Mouse (Mus musculus): Measurements from ENCODE around the gene Pmis2. TPM values are rescaled to one million over a fixed set of nuclear protein-coding genes. Genes with fewer than 3 reads are reported as not detected.

The Pmis2 gene
- total RNA-seq, 2 experiments from 2014 or later = not detected

- no peak for ATAC-seq (replicated peaks; ENCODE audit: low FRiP score, poor library complexity, severe bottlenecking)
Measured at GRCm38 (mm10) chr7:30635752-30636151, 35.7 kb downstream of the Pmis2 start, which contains the start of gene Etv2. Gene Etv2 (minus strand): TSS chr7:30635852.

- ATAC-seq (replicated peaks; ENCODE audit: low FRiP score, poor library complexity, severe bottlenecking) = peak; percentile 66
Measured at GRCm38 (mm10) chr7:30634621-30635020, 36.8 kb downstream of the Pmis2 start.

DNA sequence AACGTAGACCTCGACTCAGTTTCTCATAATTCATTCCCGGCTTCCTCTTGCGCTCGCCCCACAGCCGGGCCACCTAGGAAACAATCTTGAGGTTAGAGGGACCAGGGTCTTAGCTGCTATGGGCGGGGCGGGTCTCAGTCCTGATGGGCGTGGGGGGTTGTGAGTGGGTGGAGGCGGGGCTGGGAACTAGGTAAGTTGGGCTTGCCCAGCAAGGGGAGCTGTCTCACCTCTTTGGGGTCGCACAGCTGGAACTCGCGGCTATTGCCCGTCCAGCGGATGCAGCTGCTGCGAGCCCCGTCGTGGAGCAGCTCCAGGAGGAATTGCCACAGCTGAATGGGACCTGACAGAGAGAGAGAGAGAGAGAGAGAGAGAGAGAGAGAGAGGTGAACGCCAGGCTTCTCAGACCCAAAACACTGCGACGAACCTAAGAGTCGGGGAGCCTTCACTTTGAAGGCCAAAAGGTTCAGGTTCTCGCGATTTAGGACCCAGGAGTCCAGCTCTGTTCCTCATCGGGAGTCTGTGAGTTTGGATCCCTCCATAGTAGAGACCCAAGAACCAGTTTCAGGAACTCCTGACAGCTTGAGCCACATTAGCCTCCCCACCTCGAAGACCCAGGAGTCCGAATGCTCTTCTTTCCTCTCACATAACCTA, 37.5 kb downstream of the Pmis2 start:
- ATAC-seq (replicated peaks; ENCODE audit: low FRiP score, poor library complexity, severe bottlenecking) = no peak

GRCm38 (mm10) chr7:30629013-30629412, 42.4 kb downstream of the Pmis2 start:
- ATAC-seq (replicated peaks; ENCODE audit: low FRiP score, poor library complexity, severe bottlenecking) = no peak

- ATAC-seq (replicated peaks; ENCODE audit: low FRiP score, poor library complexity, severe bottlenecking) = no peak
Measured at GRCm38 (mm10) chr7:30626647-30627046, 44.8 kb downstream of the Pmis2 start.

DNA sequence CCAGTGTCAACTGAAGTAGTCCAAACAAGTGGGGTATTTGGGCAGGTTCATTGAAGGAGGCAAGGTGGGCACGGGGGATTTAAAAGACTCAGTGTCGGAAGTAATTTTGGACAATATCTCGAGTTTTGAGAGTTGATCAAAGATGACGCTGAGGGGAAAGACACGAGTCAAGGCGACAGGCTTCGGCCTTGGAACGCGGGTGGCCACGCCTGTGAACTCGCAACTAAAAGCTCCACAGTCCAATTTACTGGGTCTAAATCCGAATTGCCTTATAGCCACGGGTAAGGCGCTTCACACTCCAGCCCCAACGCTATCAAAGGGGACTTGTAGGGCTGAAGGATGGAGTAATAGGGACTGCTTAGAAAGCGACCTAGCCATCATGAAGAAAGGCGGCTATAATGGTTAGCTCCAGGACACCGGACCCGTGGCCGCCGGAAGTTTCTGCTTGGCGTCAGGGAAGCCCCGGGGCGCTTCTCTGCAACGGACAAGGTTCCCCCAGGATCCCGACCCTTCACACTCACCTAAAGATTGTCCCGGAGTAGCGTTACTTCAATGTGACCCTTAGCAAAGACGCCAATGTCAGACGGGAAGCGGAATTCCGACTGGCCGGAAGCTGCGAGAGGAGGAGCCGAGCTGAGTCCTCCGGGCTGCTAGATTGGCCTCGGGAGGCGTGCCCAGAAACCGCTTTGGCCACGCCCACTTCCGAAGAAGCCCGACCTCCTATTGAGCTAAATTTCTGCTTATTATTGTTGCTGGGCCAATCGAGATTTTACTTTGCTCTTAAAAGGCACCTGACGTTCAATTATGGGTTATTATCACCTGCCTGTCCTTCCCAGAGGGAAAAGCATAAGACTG, 45.6 kb downstream of the Pmis2 start, which contains the start of gene Cox6b1:
Cox6b1 (minus strand) TSS at position 622 of the 855 bp plus-strand sequence.
- peak; percentile 98 for ATAC-seq (replicated peaks; ENCODE audit: low FRiP score, poor library complexity, severe bottlenecking)

Other genes with a start within 250 kb of the Pmis2 start
Only the 30 nearest of the 32 such genes appear.
- not detected in 2 replicates for gene Aplp1, start 226.1 kb downstream of the Pmis2 start, total RNA-seq (2015; ENCODE audit: low replicate concordance)
- gene Aplp1, start 226.1 kb downstream of the Pmis2 start, total RNA-seq (2017; ENCODE audit: low replicate concordance) = not detected in 2 replicates
- gene Kirrel2, start 213.9 kb downstream of the Pmis2 start, total RNA-seq (2015; ENCODE audit: low replicate concordance) = not detected in 2 replicates
- not detected in 2 replicates for gene Kirrel2, start 213.9 kb downstream of the Pmis2 start, total RNA-seq (2017; ENCODE audit: low replicate concordance)
- not detected in 2 replicates for gene Nphs1, start 213.3 kb downstream of the Pmis2 start, total RNA-seq (2015; ENCODE audit: low replicate concordance)
- gene Nphs1, start 213.3 kb downstream of the Pmis2 start, total RNA-seq (2017; ENCODE audit: low replicate concordance) = not detected in 2 replicates
- not detected in 2 replicates for gene Prodh2, start 178.0 kb downstream of the Pmis2 start, total RNA-seq (2015; ENCODE audit: low replicate concordance)
- gene Prodh2, start 178.0 kb downstream of the Pmis2 start, total RNA-seq (2017; ENCODE audit: low replicate concordance) = not detected in 2 replicates
- 5.0 and 6.7 TPM in 2 replicates for gene Arhgap33, start 136.5 kb downstream of the Pmis2 start, total RNA-seq (2015; ENCODE audit: low replicate concordance)
- 9.5 and 9.6 TPM in 2 replicates for gene Arhgap33, start 136.5 kb downstream of the Pmis2 start, total RNA-seq (2017; ENCODE audit: low replicate concordance)
- 6.3 and 19.4 TPM in 2 replicates for gene Hspb6, start 119.4 kb downstream of the Pmis2 start, total RNA-seq (2015; ENCODE audit: low replicate concordance)
- gene Hspb6, start 119.4 kb downstream of the Pmis2 start, total RNA-seq (2017; ENCODE audit: low replicate concordance) = 2.2 and 3.9 TPM in 2 replicates
- 0.38 and 2.1 TPM in 2 replicates for gene Proser3, start 119.3 kb downstream of the Pmis2 start, total RNA-seq (2015; ENCODE audit: low replicate concordance)
- gene Proser3, start 119.3 kb downstream of the Pmis2 start, total RNA-seq (2017; ENCODE audit: low replicate concordance) = 0.77 and 4.6 TPM in 2 replicates
- gene Lin37, start 111.8 kb downstream of the Pmis2 start, total RNA-seq (2015; ENCODE audit: low replicate concordance) = 48.0 and 55.0 TPM in 2 replicates
- gene Lin37, start 111.8 kb downstream of the Pmis2 start, total RNA-seq (2017; ENCODE audit: low replicate concordance) = 7.8 and 8.9 TPM in 2 replicates
- 3.5 and 30.1 TPM in 2 replicates for gene U2af1l4, start 108.3 kb downstream of the Pmis2 start, total RNA-seq (2015; ENCODE audit: low replicate concordance)
- gene U2af1l4, start 108.3 kb downstream of the Pmis2 start, total RNA-seq (2017; ENCODE audit: low replicate concordance) = 30.0 and 39.4 TPM in 2 replicates
- 1.3 and 4.8 TPM in 2 replicates for gene Gm49396, start 108.3 kb downstream of the Pmis2 start, total RNA-seq (2015; ENCODE audit: low replicate concordance)
- gene Gm49396, start 108.3 kb downstream of the Pmis2 start, total RNA-seq (2017; ENCODE audit: low replicate concordance) = 5.2 and 6.6 TPM in 2 replicates
- gene Psenen, start 108.0 kb downstream of the Pmis2 start, total RNA-seq (2015; ENCODE audit: low replicate concordance) = 73.4 and 88.8 TPM in 2 replicates
- gene Psenen, start 108.0 kb downstream of the Pmis2 start, total RNA-seq (2017; ENCODE audit: low replicate concordance) = 41.4 and 69.3 TPM in 2 replicates
- gene Igflr1, start 106.2 kb downstream of the Pmis2 start, total RNA-seq (2015; ENCODE audit: low replicate concordance) = 4.0 and 7.3 TPM in 2 replicates
- not detected in 2 replicates for gene Igflr1, start 106.2 kb downstream of the Pmis2 start, total RNA-seq (2017; ENCODE audit: low replicate concordance)
- gene Kmt2b, start 82.9 kb downstream of the Pmis2 start, total RNA-seq (2015; ENCODE audit: low replicate concordance) = 31.1 and 35.0 TPM in 2 replicates
- 14.9 and 21.2 TPM in 2 replicates for gene Kmt2b, start 82.9 kb downstream of the Pmis2 start, total RNA-seq (2017; ENCODE audit: low replicate concordance)
- not detected in 2 replicates for gene Zbtb32, start 72.7 kb downstream of the Pmis2 start, total RNA-seq (2015; ENCODE audit: low replicate concordance)
- not detected in 2 replicates for gene Zbtb32, start 72.7 kb downstream of the Pmis2 start, total RNA-seq (2017; ENCODE audit: low replicate concordance)
- gene Upk1a, start 58.8 kb downstream of the Pmis2 start, total RNA-seq (2015; ENCODE audit: low replicate concordance) = not detected in 2 replicates
- not detected in 2 replicates for gene Upk1a, start 58.8 kb downstream of the Pmis2 start, total RNA-seq (2017; ENCODE audit: low replicate concordance)
- gene Cox6b1, start 45.5 kb downstream of the Pmis2 start, total RNA-seq (2015; ENCODE audit: low replicate concordance) = 74.4 and 173 TPM in 2 replicates
- 135 and 145 TPM in 2 replicates for gene Cox6b1, start 45.5 kb downstream of the Pmis2 start, total RNA-seq (2017; ENCODE audit: low replicate concordance)
- not detected in 2 replicates for gene Etv2, start 35.8 kb downstream of the Pmis2 start, total RNA-seq (2015; ENCODE audit: low replicate concordance)
- not detected in 2 replicates for gene Etv2, start 35.8 kb downstream of the Pmis2 start, total RNA-seq (2017; ENCODE audit: low replicate concordance)
- gene Rbm42, start 21.3 kb downstream of the Pmis2 start, total RNA-seq (2015; ENCODE audit: low replicate concordance) = 12.3 and 22.5 TPM in 2 replicates
- gene Rbm42, start 21.3 kb downstream of the Pmis2 start, total RNA-seq (2017; ENCODE audit: low replicate concordance) = 14.0 and 15.1 TPM in 2 replicates
- 1.5 and 9.2 TPM in 2 replicates for gene Haus5, start 6.6 kb downstream of the Pmis2 start, total RNA-seq (2015; ENCODE audit: low replicate concordance)
- 10.5 and 13.7 TPM in 2 replicates for gene Haus5, start 6.6 kb downstream of the Pmis2 start, total RNA-seq (2017; ENCODE audit: low replicate concordance)
- not detected in 2 replicates for gene 2200002J24Rik, start 27.3 kb upstream of the Pmis2 start, total RNA-seq (2015; ENCODE audit: low replicate concordance)
- gene 2200002J24Rik, start 27.3 kb upstream of the Pmis2 start, total RNA-seq (2017; ENCODE audit: low replicate concordance) = not detected in 2 replicates
- gene Atp4a, start 40.6 kb upstream of the Pmis2 start, total RNA-seq (2015; ENCODE audit: low replicate concordance) = not detected in 2 replicates
- gene Atp4a, start 40.6 kb upstream of the Pmis2 start, total RNA-seq (2017; ENCODE audit: low replicate concordance) = 0.14 and 0.68 TPM in 2 replicates
- gene Tmem147, start 57.9 kb upstream of the Pmis2 start, total RNA-seq (2015; ENCODE audit: low replicate concordance) = 28.4 and 42.4 TPM in 2 replicates
- gene Tmem147, start 57.9 kb upstream of the Pmis2 start, total RNA-seq (2017; ENCODE audit: low replicate concordance) = 9.4 and 12.8 TPM in 2 replicates
- gene Gapdhs, start 72.1 kb upstream of the Pmis2 start, total RNA-seq (2015; ENCODE audit: low replicate concordance) = not detected in 2 replicates
- not detected in 2 replicates for gene Gapdhs, start 72.1 kb upstream of the Pmis2 start, total RNA-seq (2017; ENCODE audit: low replicate concordance)
- not detected in 2 replicates for gene Sbsn, start 79.9 kb upstream of the Pmis2 start, total RNA-seq (2015; ENCODE audit: low replicate concordance)
- gene Sbsn, start 79.9 kb upstream of the Pmis2 start, total RNA-seq (2017; ENCODE audit: low replicate concordance) = not detected in 2 replicates
- gene Dmkn, start 92.2 kb upstream of the Pmis2 start, total RNA-seq (2015; ENCODE audit: low replicate concordance) = 7.7 and 29.0 TPM in 2 replicates
- 5.3 and 10.9 TPM in 2 replicates for gene Dmkn, start 92.2 kb upstream of the Pmis2 start, total RNA-seq (2017; ENCODE audit: low replicate concordance)
- not detected in 2 replicates for gene Krtdap, start 116.3 kb upstream of the Pmis2 start, total RNA-seq (2015; ENCODE audit: low replicate concordance)
- not detected in 2 replicates for gene Krtdap, start 116.3 kb upstream of the Pmis2 start, total RNA-seq (2017; ENCODE audit: low replicate concordance)
- 8.1 and 11.1 TPM in 2 replicates for gene Ffar2, start 152.2 kb upstream of the Pmis2 start, total RNA-seq (2015; ENCODE audit: low replicate concordance)
- 10.6 and 12.3 TPM in 2 replicates for gene Ffar2, start 152.2 kb upstream of the Pmis2 start, total RNA-seq (2017; ENCODE audit: low replicate concordance)
- gene Ffar3, start 184.6 kb upstream of the Pmis2 start, total RNA-seq (2015; ENCODE audit: low replicate concordance) = not detected in 2 replicates
- not detected in 2 replicates for gene Ffar3, start 184.6 kb upstream of the Pmis2 start, total RNA-seq (2017; ENCODE audit: low replicate concordance)
- gene Ffar1, start 190.0 kb upstream of the Pmis2 start, total RNA-seq (2015; ENCODE audit: low replicate concordance) = not detected in 2 replicates
- not detected in 2 replicates for gene Ffar1, start 190.0 kb upstream of the Pmis2 start, total RNA-seq (2017; ENCODE audit: low replicate concordance)
- gene Cd22, start 208.7 kb upstream of the Pmis2 start, total RNA-seq (2015; ENCODE audit: low replicate concordance) = 1.0 and 19.6 TPM in 2 replicates
- 0.42 TPM in 1 of 2 replicates, not detected in the other for gene Cd22, start 208.7 kb upstream of the Pmis2 start, total RNA-seq (2017; ENCODE audit: low replicate concordance)